Mouse (Mus musculus) neural tube, embryonic 12.5 days (tissue): ENCODE measurements around the gene Cacng3. TPM values are rescaled to one million over a fixed set of nuclear protein-coding genes. Genes with fewer than 3 reads are reported as not detected.

Experiments
- ATAC-seq: fragments of 200-750 bp; cut with Nextera tagmentation; 2 replicates; pipeline ENCODE4 v1.8.0; 2017; ENCODE audit warnings: low read depth, mild to moderate bottlenecking, moderate TSS enrichment, moderate library complexity; ENCODE audit not compliant: low FRiP score
- H3K27ac ChIP-seq: fragments of 300-500 bp; sonication (generic); 2 replicates; pipeline ENCODE4 v1.5.1; 2016
- H3K27me3 ChIP-seq: fragments of 300-500 bp; sonication (generic); replicated peaks from 2 replicates; pipeline ENCODE4 v1.6.1; 2016; ENCODE audit warnings: mild to moderate bottlenecking
- H3K36me3 ChIP-seq: fragments of 300-500 bp; sonication (generic); 2 replicates; pipeline ENCODE4 v1.6.1; 2016; ENCODE audit warnings: mild to moderate bottlenecking
- H3K4me1 ChIP-seq: fragments of 300-500 bp; sonication (generic); 2 replicates; pipeline ENCODE4 v1.6.1; 2016
- H3K4me2 ChIP-seq: fragments of 300-500 bp; sonication (generic); replicated peaks from 2 replicates; pipeline ENCODE4 v1.6.1; 2016; ENCODE audit warnings: mild to moderate bottlenecking
- H3K4me3 ChIP-seq: fragments of 300-500 bp; sonication (generic); 2 replicates; pipeline ENCODE4 v1.5.1; 2016
- H3K9ac ChIP-seq: fragments of 300-500 bp; sonication (generic); 2 replicates; pipeline ENCODE4 v1.6.1; 2016; ENCODE audit warnings: mild to moderate bottlenecking
- H3K9me3 ChIP-seq: fragments of 300-500 bp; sonication (generic); 2 replicates; pipeline ENCODE4 v1.6.1; 2016; ENCODE audit warnings: mild to moderate bottlenecking
- WGBS: fragments of 180-500 bp; shearing (Covaris S2); methylation state at CpG from one replicate; pipeline ENCODE4 v1.1.7; 2016; 5-methylcytosine and 5-hydroxymethylcytosine counted together
- polyA plus RNA-seq: library from polyadenylated mRNA; unstranded; fragments of >200 nt; fragmentation: Nextera tagmentation; extraction: Ambion mirVana; gene quantifications from 2 replicates; pipeline ENCODE4 v1.2.1, GENCODE M21; 2016

The Cacng3 gene
- polyA plus RNA-seq, 1 experiment from 2014 or later, result 3.1 TPM

- no peak overlapping the region for H3K27ac ChIP-seq
- no peaks in the 10 kb centered on the region for H3K9me3 ChIP-seq
- 30% methylated on average over 6 of the region's 6 CpGs for WGBS
- H3K36me3 ChIP-seq, result no peaks in the 10 kb centered on the region
- ATAC-seq, result no peak
- H3K27me3 ChIP-seq, result no peaks in the 10 kb centered on the region
- H3K4me2 ChIP-seq, result no peak overlapping the region
- no peaks in the 10 kb centered on the region for H3K4me1 ChIP-seq
- no peak overlapping the region for H3K9ac ChIP-seq
- no peak overlapping the region for H3K4me3 ChIP-seq
These were observed 123.5 kb downstream of the Cacng3 start for GRCm38 (mm10) chr7:122793655-122794346.

GRCm38 (mm10) chr7:122795140-122795539, 124.8 kb downstream of the Cacng3 start:
- no peaks in the 10 kb centered on the region for H3K36me3 ChIP-seq
- H3K27me3 ChIP-seq, result no peaks in the 10 kb centered on the region
- 90% methylated on average over 6 of the region's 6 CpGs for WGBS
- H3K9me3 ChIP-seq, result no peaks in the 10 kb centered on the region
- H3K4me1 ChIP-seq, result no peaks in the 10 kb centered on the region
- no peak overlapping the region for H3K27ac ChIP-seq
- no peak overlapping the region for H3K9ac ChIP-seq
- ATAC-seq, result no peak
- no peak overlapping the region for H3K4me2 ChIP-seq
- no peak overlapping the region for H3K4me3 ChIP-seq

- Histone ChIP-seq H3K27ac (no peak overlapping the region), H3K4me1 (no peaks in the 10 kb centered on the region), H3K9ac (no peak overlapping the region), H3K9me3 (no peaks in the 10 kb centered on the region), H3K4me3 (no peak overlapping the region), H3K4me2 (no peak overlapping the region), H3K27me3 (no peaks in the 10 kb centered on the region), H3K36me3 (no peaks in the 10 kb centered on the region)
- no peak for ATAC-seq
- WGBS, result 89% methylated on average over 2 of the region's 2 CpGs
These were observed 130.5 kb downstream of the Cacng3 start for GRCm38 (mm10) chr7:122800821-122801220.

GRCm38 (mm10) chr7:122803839-122804496, 133.7 kb downstream of the Cacng3 start:
- no peak overlapping the region for H3K27ac ChIP-seq
- no peak overlapping the region for H3K4me2 ChIP-seq
- H3K4me1 ChIP-seq, result no peaks in the 10 kb centered on the region
- H3K9ac ChIP-seq, result no peak overlapping the region
- no peaks in the 10 kb centered on the region for H3K9me3 ChIP-seq
- H3K4me3 ChIP-seq, result no peak overlapping the region
- WGBS, result 81% methylated on average over 9 of the region's 9 CpGs
- no peaks in the 10 kb centered on the region for H3K27me3 ChIP-seq
- ATAC-seq, result no peak
- H3K36me3 ChIP-seq, result no peaks in the 10 kb centered on the region

GRCm38 (mm10) chr7:122806531-122806930, 136.2 kb downstream of the Cacng3 start:
- 79% methylated on average over 5 of the region's 5 CpGs for WGBS
- Histone ChIP-seq H3K36me3 (no peaks in the 10 kb centered on the region), H3K4me1 (no peaks in the 10 kb centered on the region), H3K9me3 (no peaks in the 10 kb centered on the region), H3K27me3 (no peaks in the 10 kb centered on the region), H3K27ac (no peak overlapping the region), H3K4me2 (no peak overlapping the region), H3K9ac (no peak overlapping the region), H3K4me3 (no peak overlapping the region)
- no peak for ATAC-seq

GRCm38 (mm10) chr7:122813724-122814123, 143.4 kb downstream of the Cacng3 start:
- H3K36me3 ChIP-seq, result no peaks in the 10 kb centered on the region
- H3K9ac ChIP-seq, result no peak overlapping the region
- H3K9me3 ChIP-seq, result no peaks in the 10 kb centered on the region
- no peaks in the 10 kb centered on the region for H3K27me3 ChIP-seq
- no peaks in the 10 kb centered on the region for H3K4me1 ChIP-seq
- 88% methylated on average over 1 of the region's 1 CpGs for WGBS
- H3K4me2 ChIP-seq, result no peak overlapping the region
- no peak overlapping the region for H3K27ac ChIP-seq
- no peak for ATAC-seq
- no peak overlapping the region for H3K4me3 ChIP-seq

GRCm38 (mm10) chr7:122817565-122817964, 147.3 kb downstream of the Cacng3 start:
- H3K36me3 ChIP-seq, result no peaks in the 10 kb centered on the region
- H3K4me1 ChIP-seq, result no peaks in the 10 kb centered on the region
- no peaks in the 10 kb centered on the region for H3K27me3 ChIP-seq
- H3K27ac ChIP-seq, result no peak overlapping the region
- ATAC-seq, result no peak
- no peak overlapping the region for H3K4me2 ChIP-seq
- 90% methylated on average over 7 of the region's 7 CpGs for WGBS
- H3K9ac ChIP-seq, result no peak overlapping the region
- no peaks in the 10 kb centered on the region for H3K9me3 ChIP-seq
- no peak overlapping the region for H3K4me3 ChIP-seq
